Mouse (Mus musculus) intestine, embryonic 15.5 days (tissue): Measurements from ENCODE around the gene 1190005I06Rik. TPM values are rescaled to one million over a fixed set of nuclear protein-coding genes. Genes with fewer than 3 reads are reported as not detected.

Experiments used
- ATAC-seq: fragments of 200-750 bp; cut with Nextera tagmentation; 2 replicates; pipeline ENCODE4 v1.8.0; 2017; ENCODE audit warnings: moderate TSS enrichment, moderate library complexity
- H3K27ac ChIP-seq: fragments of 300-500 bp; sonication (generic); 2 replicates; pipeline ENCODE4 v1.5.1; 2015; ENCODE audit warnings: mild to moderate bottlenecking, inconsistent platforms
- H3K27me3 ChIP-seq: fragments of 300-500 bp; sonication (generic); replicated peaks from 2 replicates; pipeline ENCODE4 v1.6.1; 2015; ENCODE audit warnings: inconsistent platforms
- H3K36me3 ChIP-seq: fragments of 300-500 bp; sonication (generic); 2 replicates; pipeline ENCODE4 v1.6.1; 2015; ENCODE audit warnings: inconsistent platforms
- H3K4me1 ChIP-seq: fragments of 300-500 bp; sonication (generic); replicated peaks from 2 replicates; pipeline ENCODE4 v1.6.1; 2015; ENCODE audit warnings: inconsistent platforms
- H3K4me2 ChIP-seq: fragments of 300-500 bp; sonication (generic); replicated peaks from 2 replicates; pipeline ENCODE4 v1.6.1; 2015; ENCODE audit warnings: mild to moderate bottlenecking, inconsistent platforms
- H3K4me3 ChIP-seq: fragments of 300-500 bp; sonication (generic); replicated peaks from 2 replicates; pipeline ENCODE4 v1.5.1; 2015; ENCODE audit warnings: inconsistent platforms
- H3K9ac ChIP-seq: fragments of 300-500 bp; sonication (generic); 2 replicates; pipeline ENCODE4 v1.6.1; 2015; ENCODE audit warnings: inconsistent platforms
- H3K9me3 ChIP-seq: fragments of 300-500 bp; sonication (generic); 2 replicates; pipeline ENCODE4 v1.6.1; 2016; ENCODE audit warnings: inconsistent platforms
- WGBS: fragments of 180-500 bp; shearing (Covaris S2); methylation state at CpG from one replicate; pipeline ENCODE4 v1.1.7; 2015; 5-methylcytosine and 5-hydroxymethylcytosine counted together
- polyA plus RNA-seq: library from polyadenylated mRNA; unstranded; fragments of >200 nt; fragmentation: Nextera tagmentation; extraction: Ambion mirVana; gene quantifications from 2 replicates; pipeline ENCODE4 v1.2.1, GENCODE M21; 2015

Gene 1190005I06Rik
- polyA plus RNA-seq, 1 experiment from 2014 or later: 1.3 TPM

DNA sequence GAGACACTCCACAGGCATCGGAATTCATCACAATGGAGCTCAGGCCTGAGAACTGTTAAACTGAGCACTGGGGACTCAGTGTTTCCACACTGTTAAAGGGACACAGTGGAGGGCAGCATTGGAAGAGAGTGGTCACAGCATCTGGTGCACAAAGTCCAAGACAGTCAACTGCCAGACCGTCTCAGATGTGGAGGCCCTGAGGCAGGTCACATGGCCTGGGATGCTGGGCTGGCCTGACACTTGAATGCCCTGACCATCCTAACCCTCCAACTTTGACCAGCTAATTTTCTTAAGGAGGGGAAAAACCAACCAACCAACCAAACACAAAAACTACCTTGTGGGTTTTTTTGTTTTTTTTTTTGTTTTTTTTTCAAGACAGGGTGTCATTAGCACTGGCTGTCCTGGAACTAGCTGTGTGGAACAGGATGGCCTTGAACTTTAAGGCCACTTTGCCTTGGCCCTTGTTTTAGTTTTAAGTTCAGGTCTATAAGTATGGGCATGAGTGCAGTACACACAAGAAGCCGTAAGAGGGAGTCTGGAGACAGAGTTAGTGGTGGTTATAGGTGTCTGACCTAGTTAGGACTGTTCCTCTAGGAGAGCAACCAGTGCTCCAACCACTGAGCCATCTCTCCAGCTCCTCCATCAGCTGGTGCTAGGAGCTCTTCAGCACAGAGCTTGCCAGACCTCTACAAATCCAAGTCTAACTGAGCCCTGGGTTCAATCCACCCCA, 18.5 kb upstream of the 1190005I06Rik start:
- Histone ChIP-seq H3K4me2 (peak overlapping the region; percentile 73), H3K9me3 (no peaks in the 10 kb centered on the region), H3K4me1 (peaks cover 39% of the 10 kb centered on the region), H3K9ac (peak overlapping the region; percentile 88), H3K27ac (no peak overlapping the region), H3K4me3 (no peak overlapping the region; the same call in 1 of the 2 replicates), H3K27me3 (no peaks in the 10 kb centered on the region), H3K36me3 (peaks cover 11% of the 10 kb centered on the region)
- no peak for ATAC-seq
- 74% methylated on average over 3 of the region's 3 CpGs for WGBS

DNA sequence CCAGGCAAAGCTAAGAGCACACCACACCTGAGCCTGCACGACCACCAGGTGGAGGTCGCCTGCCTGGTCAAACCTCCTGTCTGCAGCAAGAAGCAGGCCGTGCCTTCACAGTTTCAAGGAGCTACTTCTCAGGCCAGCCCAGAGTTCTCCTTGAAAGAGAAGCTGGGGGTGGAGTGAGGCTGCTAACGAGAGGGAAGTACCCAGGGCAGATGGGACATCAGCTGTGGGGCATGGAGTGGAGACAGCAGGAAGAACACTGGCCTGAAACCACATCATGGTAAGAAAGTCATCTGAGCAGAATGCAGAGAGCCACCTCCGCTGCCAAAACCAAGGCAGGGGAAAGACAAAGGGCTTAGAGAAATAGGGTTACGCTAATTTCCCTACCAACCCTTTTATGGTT, 17.1 kb upstream of the 1190005I06Rik start:
- ATAC-seq: no peak
- Histone ChIP-seq H3K27ac (no peak overlapping the region), H3K27me3 (no peaks in the 10 kb centered on the region), H3K4me3 (no peak overlapping the region), H3K4me2 (no peak overlapping the region), H3K4me1 (peaks cover 30% of the 10 kb centered on the region), H3K36me3 (peaks cover 4% of the 10 kb centered on the region; the same call in 1 of the 2 replicates), H3K9ac (no peak overlapping the region), H3K9me3 (no peaks in the 10 kb centered on the region)
- 79% methylated on average over 6 of the region's 6 CpGs for WGBS

DNA sequence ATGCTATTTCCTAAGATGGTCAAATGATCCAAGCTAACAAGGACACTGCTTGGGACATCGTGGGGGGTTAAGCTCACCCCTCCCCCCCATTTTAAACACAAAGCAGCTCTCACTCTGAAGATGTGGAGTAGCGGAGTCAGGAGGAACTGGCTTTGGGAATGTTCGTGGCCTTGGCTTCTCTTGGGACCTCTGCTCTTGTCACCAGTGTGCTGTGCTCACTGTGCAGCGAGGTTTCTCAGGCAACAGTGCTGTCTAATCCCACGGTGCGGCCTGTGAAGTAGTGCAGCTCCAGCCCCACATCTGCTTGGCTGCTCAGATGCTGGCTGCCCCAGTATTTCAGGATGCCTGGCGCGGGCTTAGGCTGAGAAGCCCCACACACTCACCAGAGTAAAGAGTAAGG, 10.0 kb upstream of the 1190005I06Rik start:
- no peak for ATAC-seq
- Histone ChIP-seq H3K36me3 (peaks cover 38% of the 10 kb centered on the region), H3K27ac (no peak overlapping the region), H3K27me3 (no peaks in the 10 kb centered on the region), H3K4me1 (0 out of 2 replicates have a peak, but pooled peaks cover 6% of the 10 kb centered on the region), H3K9me3 (no peaks in the 10 kb centered on the region), H3K4me2 (no peak overlapping the region), H3K9ac (no peak overlapping the region), H3K4me3 (no peak overlapping the region)
- 87% methylated on average over 8 of the region's 8 CpGs for WGBS

DNA sequence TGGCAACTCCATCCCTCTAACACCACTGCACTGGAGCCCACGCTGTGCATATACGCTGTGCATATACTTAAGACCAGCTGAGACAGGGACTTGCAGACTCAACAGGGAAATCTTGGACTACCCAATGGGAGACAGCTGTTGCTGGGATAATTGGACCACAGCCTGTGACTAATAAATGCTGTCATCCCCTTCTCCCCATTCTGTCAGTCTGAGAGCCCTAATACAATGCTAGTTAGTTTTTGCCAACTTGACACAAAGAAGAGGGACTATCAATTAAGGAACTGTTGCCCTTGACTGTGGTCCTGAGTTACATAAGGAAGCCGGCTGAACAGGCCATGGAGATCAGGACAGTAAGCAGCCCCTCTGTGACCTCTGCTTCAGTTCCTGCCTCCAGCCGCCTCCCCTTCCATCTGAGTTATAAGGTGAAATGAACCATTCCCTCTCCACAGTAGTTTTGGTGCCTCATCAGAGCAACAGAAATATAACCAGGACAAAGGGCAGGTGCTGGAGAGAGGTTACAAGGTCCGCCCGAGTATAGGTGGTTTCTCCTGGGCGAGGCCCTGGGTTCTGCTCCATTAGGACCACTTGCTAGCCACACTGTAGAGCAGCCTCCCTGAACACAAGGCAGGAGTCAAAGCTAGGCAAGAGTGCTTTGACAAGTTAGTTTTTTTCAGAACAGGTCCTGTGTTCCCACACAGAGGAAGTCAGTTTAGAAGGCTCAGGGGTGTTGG, 9.1 kb upstream of the 1190005I06Rik start:
- H3K9me3 ChIP-seq: no peaks in the 10 kb centered on the region
- H3K36me3 ChIP-seq: peaks cover 38% of the 10 kb centered on the region
- no peaks in the 10 kb centered on the region for H3K27me3 ChIP-seq
- 81% methylated on average over 7 of the region's 7 CpGs for WGBS
- 0 out of 2 replicates have a peak overlapping the region, but pooled peaks have one; percentile 8 for H3K27ac ChIP-seq
- ATAC-seq: peak; percentile 51; the same call in 1 of the 2 replicates
- H3K4me3 ChIP-seq: no peak overlapping the region
- no peak overlapping the region for H3K4me2 ChIP-seq
- no peak overlapping the region for H3K9ac ChIP-seq
- H3K4me1 ChIP-seq: 0 out of 2 replicates have a peak, but pooled peaks cover 6% of the 10 kb centered on the region

DNA sequence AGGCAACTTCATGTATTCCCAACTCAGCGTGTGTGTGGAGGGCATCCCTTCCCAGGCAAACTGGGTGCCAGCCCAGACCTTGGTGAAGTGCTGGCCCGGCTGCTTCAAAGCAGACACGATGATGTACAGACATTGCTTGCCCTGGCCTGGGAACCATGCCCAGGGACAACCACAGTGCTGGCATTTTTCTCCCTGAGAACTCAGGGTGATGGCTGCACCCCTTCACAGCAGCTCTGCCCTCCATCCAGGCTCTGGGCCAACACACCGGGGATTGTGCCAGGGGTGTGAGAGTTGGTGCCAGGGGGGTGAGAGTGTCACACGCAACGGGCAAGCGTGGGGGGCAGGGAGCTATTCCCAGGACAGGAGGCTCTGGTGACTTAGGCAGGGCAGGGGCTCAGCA, 2.8 kb downstream of the 1190005I06Rik start:
- H3K27ac ChIP-seq: no peak overlapping the region
- H3K27me3 ChIP-seq: no peaks in the 10 kb centered on the region
- no peak overlapping the region for H3K4me3 ChIP-seq
- H3K4me1 ChIP-seq: no peaks in the 10 kb centered on the region
- no peak; the same call in 1 of the 2 replicates for ATAC-seq
- no peaks in the 10 kb centered on the region for H3K9me3 ChIP-seq
- H3K9ac ChIP-seq: no peak overlapping the region
- no peaks in the 10 kb centered on the region for H3K36me3 ChIP-seq
- 77% methylated on average over 7 of the region's 7 CpGs for WGBS
- no peak overlapping the region for H3K4me2 ChIP-seq

DNA sequence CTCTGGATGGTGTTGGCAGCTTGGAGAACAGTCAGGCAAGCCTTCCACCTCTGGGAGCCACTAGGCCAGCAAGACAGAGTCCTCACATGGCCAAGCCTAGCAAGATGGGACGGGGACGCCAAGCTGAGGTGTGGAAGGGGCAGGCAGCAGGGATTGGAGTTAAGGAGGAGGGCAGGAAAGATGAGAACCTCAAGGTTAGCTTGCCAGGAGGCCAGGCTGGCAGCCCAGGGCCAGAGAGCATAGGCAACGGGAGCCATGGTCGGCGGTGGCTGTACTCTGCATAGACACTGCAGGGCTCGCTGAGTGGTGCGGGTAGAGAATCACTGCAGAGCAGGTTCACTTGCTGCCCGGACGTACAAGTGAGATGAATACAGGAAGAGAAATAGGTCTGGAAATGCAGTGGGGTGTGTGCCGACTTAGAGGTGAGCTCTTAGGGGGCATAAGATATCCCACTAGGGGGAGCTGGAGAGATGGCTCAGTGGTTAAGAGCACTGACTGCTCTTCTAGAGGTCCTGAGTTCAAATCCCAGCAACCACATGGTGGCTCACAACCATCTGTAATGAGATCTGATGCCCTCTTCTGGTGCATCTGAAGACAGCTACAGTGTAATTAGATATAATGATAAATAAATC, 5.3 kb downstream of the 1190005I06Rik start:
- Histone ChIP-seq H3K36me3 (no peaks in the 10 kb centered on the region), H3K4me1 (no peaks in the 10 kb centered on the region), H3K4me3 (no peak overlapping the region), H3K27ac (no peak overlapping the region), H3K9me3 (no peaks in the 10 kb centered on the region), H3K4me2 (no peak overlapping the region), H3K27me3 (no peaks in the 10 kb centered on the region), H3K9ac (no peak overlapping the region)
- no peak for ATAC-seq
- 80% methylated on average over 10 of the region's 10 CpGs for WGBS

DNA sequence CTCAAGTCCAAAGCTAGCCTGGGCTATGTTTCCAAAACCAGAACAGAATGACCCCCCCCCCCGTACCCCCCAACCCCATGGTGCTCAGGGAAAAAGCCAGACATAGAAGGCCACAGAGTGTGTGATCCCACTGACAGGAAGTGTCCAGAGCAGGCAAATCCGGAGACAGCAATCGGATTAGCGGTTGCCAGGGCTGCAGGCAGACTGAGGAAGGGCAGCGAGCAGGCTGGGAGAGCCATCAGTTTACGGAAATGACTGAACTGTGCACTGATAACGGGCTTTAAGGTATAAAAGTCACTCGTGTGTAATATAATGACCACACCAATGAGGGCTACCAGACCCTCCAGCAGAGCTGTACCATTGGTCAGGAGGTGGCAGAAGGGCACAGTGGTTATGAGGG, 6.2 kb downstream of the 1190005I06Rik start:
- Histone ChIP-seq H3K27me3 (no peaks in the 10 kb centered on the region), H3K4me2 (no peak overlapping the region), H3K4me1 (no peaks in the 10 kb centered on the region), H3K27ac (no peak overlapping the region), H3K36me3 (no peaks in the 10 kb centered on the region), H3K9me3 (no peaks in the 10 kb centered on the region), H3K4me3 (no peak overlapping the region), H3K9ac (no peak overlapping the region)
- 30% methylated on average over 8 of the region's 8 CpGs for WGBS
- ATAC-seq: no peak

DNA sequence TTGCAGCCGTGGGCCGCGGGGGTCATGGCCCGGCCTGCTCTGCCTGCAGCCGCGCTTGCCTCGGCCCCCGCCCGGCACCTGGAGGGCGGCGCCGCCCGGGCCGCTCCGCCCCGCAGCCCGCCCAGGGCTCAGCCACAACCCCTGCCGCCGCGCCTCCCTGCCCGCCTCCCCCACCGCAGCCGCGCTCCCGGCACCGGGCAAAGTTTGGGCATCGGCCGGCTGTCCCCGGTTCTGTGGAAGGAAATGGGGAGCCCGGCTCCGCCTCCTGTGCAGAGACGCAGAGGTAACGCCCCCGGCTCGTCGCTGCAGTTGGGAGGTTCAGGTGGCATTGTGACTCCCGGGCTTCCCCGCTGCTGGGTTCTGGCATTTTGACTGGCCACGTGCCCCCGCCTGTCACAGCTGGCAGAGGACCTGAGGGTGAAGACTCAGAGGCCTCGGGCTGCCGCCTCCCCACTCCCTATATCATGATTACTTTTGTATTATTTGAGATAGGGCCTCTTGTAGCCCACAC, 13.0 kb downstream of the 1190005I06Rik start:
- Histone ChIP-seq H3K4me2 (peak overlapping the region; percentile 99), H3K4me3 (peak overlapping the region; percentile 63), H3K9me3 (no peaks in the 10 kb centered on the region), H3K27ac (no peak overlapping the region), H3K9ac (peak overlapping the region; percentile 54), H3K36me3 (no peaks in the 10 kb centered on the region), H3K27me3 (peaks cover 11% of the 10 kb centered on the region), H3K4me1 (peaks cover 13% of the 10 kb centered on the region; the same call in 1 of the 2 replicates)
- WGBS: under 1% methylated on average over 27 of the region's 42 CpGs
- ATAC-seq: peak; percentile 81

DNA sequence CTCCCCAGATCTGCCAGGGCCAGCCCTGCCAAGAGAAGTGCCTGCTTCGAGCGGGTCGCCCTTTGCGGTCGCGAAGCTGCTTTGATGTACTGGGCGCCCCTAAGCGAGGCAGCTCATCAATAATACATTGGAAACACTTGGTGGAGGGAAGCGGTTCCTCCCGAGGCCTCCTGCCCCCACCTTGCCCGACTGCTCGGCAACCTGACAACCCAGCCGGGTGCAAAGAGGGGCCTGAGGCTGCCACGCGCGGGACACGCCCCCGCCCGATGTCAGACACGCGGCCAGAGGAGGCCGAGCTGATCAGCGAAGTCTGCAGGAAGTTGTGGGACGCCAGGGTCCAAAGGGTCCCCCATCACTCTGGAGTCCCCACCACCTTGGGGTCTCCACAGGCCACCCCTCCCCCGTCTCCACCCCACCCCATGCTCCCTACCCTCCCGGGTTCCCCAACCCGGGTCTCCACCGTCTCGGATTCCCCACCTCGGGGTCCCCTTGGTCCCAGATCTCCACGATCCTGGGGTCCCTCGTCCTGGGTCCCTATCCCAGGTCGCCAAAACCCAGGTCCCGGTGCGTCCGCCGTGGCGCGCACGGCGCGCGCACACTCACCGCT, 13.7 kb downstream of the 1190005I06Rik start:
- Histone ChIP-seq H3K36me3 (no peaks in the 10 kb centered on the region), H3K4me3 (peak overlapping the region; percentile 63), H3K9ac (peak overlapping the region; percentile 54), H3K4me2 (peak overlapping the region; percentile 99), H3K27ac (no peak overlapping the region), H3K4me1 (peaks cover 13% of the 10 kb centered on the region; the same call in 1 of the 2 replicates), H3K9me3 (no peaks in the 10 kb centered on the region), H3K27me3 (peaks cover 11% of the 10 kb centered on the region)
- WGBS: 3% methylated on average over 44 of the region's 44 CpGs
- ATAC-seq: peak; percentile 54

DNA sequence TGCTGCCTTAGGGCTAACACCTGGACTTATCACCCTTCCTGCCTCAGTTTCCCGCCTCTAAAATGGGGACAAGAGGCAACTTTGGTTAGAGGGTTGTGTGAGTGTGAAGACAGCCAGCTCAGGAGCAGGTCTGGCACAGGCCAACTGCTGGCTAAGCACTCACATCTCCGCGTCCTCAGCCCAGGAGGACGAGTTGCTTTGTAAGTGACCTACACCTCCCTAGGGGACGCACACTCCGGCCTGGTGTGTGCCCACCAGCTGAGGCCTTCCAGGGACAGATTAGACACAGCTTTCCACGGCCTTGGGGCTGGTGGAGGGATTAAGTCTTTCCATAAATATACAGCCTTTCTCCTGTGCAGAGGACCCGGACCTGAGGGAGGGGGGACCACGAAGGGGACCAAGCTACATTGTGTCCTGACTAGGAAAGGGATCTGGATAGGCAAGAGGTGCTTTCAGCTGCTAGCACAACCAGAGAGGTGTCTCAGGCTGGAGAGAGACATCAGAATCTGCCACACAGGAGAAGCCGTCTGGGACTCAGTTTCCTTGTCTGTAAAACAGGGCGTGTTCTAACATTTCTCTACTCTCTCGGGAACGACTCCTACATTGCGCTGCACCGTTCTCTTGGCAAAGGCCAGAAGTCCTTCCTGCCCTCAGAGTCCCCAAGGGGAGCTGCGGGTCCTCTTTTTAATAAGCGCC, 14.3 kb downstream of the 1190005I06Rik start:
- no peak overlapping the region for H3K27ac ChIP-seq
- no peaks in the 10 kb centered on the region for H3K9me3 ChIP-seq
- H3K4me3 ChIP-seq: peak overlapping the region; percentile 63
- no peak overlapping the region for H3K9ac ChIP-seq
- H3K27me3 ChIP-seq: peaks cover 11% of the 10 kb centered on the region
- peaks cover 13% of the 10 kb centered on the region; the same call in 1 of the 2 replicates for H3K4me1 ChIP-seq
- H3K36me3 ChIP-seq: no peaks in the 10 kb centered on the region
- H3K4me2 ChIP-seq: peak overlapping the region; percentile 99
- WGBS: 43% methylated on average over 17 of the region's 17 CpGs
- no peak for ATAC-seq
